Mouse (Mus musculus): Measurements from ENCODE around the gene Rlim.
A peak's percentile ranks its signal among the peaks of the same experiment; 100 is the strongest.

GRCm38 (mm10) chrX:103981169-103981689 is at the start of gene Rlim:
- TF ChIP-seq HCFC1 (IDR thresholded peaks at IDR 0.05; ENCODE audit: borderline replicate concordance, insufficient read depth, low read length) (0 out of 2 replicates have a peak, but pooled peaks have one; percentile 18), ZNF384 (IDR thresholded peaks at IDR 0.05; ENCODE audit: low read depth, low read length) (peak; percentile 85; the same call in 1 of the 2 replicates), MAFK (IDR thresholded peaks at IDR 0.05; ENCODE audit: insufficient read depth, low read depth, low read length) (no peak)
